Mouse (Mus musculus): Measurements from ENCODE around the gene Cd96.
"Not testable (repeated sequence)": the region's sequence is repeated elsewhere in the genome, so short reads cannot be mapped to it uniquely, and the experiment has no call there.

Gene Cd96

GRCm38 (mm10) chr16:46120020-46120419, at the start of gene Cd96:
Gene Cd96 (minus strand): TSS chr16:46120251.
- DNase-seq (ENCODE audit: extremely low spot score, low spot score) = no peak

GRCm38 (mm10) chr16:46166971-46167370, 46.9 kb upstream of the Cd96 start:
- no peak for DNase-seq (ENCODE audit: extremely low spot score, low spot score)

GRCm38 (mm10) chr16:46165305-46165704, 45.3 kb upstream of the Cd96 start:
- no peak for DNase-seq (ENCODE audit: extremely low spot score, low spot score)

- not testable (repeated sequence) for DNase-seq (ENCODE audit: extremely low spot score, low spot score)
Observed at GRCm38 (mm10) chr16:46154832-46155231, 34.8 kb upstream of the Cd96 start, which contains the start of gene Gm4737. Gene Gm4737 (minus strand): TSS chr16:46155077.

GRCm38 (mm10) chr16:46151141-46151540, 31.1 kb upstream of the Cd96 start:
- DNase-seq (ENCODE audit: extremely low spot score, low spot score) = no peak

- DNase-seq (ENCODE audit: extremely low spot score, low spot score) = no peak
Observed at GRCm38 (mm10) chr16:46148661-46149341, 28.8 kb upstream of the Cd96 start.

- no peak for DNase-seq (ENCODE audit: extremely low spot score, low spot score)
Observed at GRCm38 (mm10) chr16:46146962-46147361, 26.9 kb upstream of the Cd96 start.

- no peak for DNase-seq (ENCODE audit: extremely low spot score, low spot score)
Observed at GRCm38 (mm10) chr16:46122238-46122637, 2.2 kb upstream of the Cd96 start.

- DNase-seq (ENCODE audit: extremely low spot score, low spot score) = peak; percentile 43
Observed at GRCm38 (mm10) chr16:46121420-46121819, 1.4 kb upstream of the Cd96 start.

- DNase-seq (ENCODE audit: extremely low spot score, low spot score) = no peak
Observed at GRCm38 (mm10) chr16:46120607-46121006, 556 bp upstream of the Cd96 start.

- DNase-seq (ENCODE audit: extremely low spot score, low spot score) = no peak
Observed at GRCm38 (mm10) chr16:46117645-46118044, 2.4 kb downstream of the Cd96 start.

GRCm38 (mm10) chr16:46114727-46115126, 5.3 kb downstream of the Cd96 start:
- no peak for DNase-seq (ENCODE audit: extremely low spot score, low spot score)

- DNase-seq (ENCODE audit: extremely low spot score, low spot score) = no peak
Observed at GRCm38 (mm10) chr16:46109536-46109935, 10.5 kb downstream of the Cd96 start.

GRCm38 (mm10) chr16:46107431-46107830, 12.6 kb downstream of the Cd96 start:
- DNase-seq (ENCODE audit: extremely low spot score, low spot score) = no peak

GRCm38 (mm10) chr16:46104491-46104890, 15.6 kb downstream of the Cd96 start:
- DNase-seq (ENCODE audit: extremely low spot score, low spot score) = no peak

- no peak for DNase-seq (ENCODE audit: extremely low spot score, low spot score)
Observed at GRCm38 (mm10) chr16:46101748-46102147, 18.3 kb downstream of the Cd96 start.

- no peak for DNase-seq (ENCODE audit: extremely low spot score, low spot score)
Observed at GRCm38 (mm10) chr16:46100286-46100685, 19.8 kb downstream of the Cd96 start.

- no peak for DNase-seq (ENCODE audit: extremely low spot score, low spot score)
Observed at GRCm38 (mm10) chr16:46097421-46097820, 22.6 kb downstream of the Cd96 start.

- no peak for DNase-seq (ENCODE audit: extremely low spot score, low spot score)
Observed at GRCm38 (mm10) chr16:46094478-46094877, 25.6 kb downstream of the Cd96 start.

GRCm38 (mm10) chr16:46092935-46093334, 27.1 kb downstream of the Cd96 start:
- DNase-seq (ENCODE audit: extremely low spot score, low spot score) = no peak

- DNase-seq (ENCODE audit: extremely low spot score, low spot score) = no peak
Observed at GRCm38 (mm10) chr16:46086874-46087473, 33.1 kb downstream of the Cd96 start.

- DNase-seq (ENCODE audit: extremely low spot score, low spot score) = no peak
Observed at GRCm38 (mm10) chr16:46068000-46068399, 52.1 kb downstream of the Cd96 start.

GRCm38 (mm10) chr16:46063278-46063677, 56.8 kb downstream of the Cd96 start:
- no peak for DNase-seq (ENCODE audit: extremely low spot score, low spot score)
